Mouse (Mus musculus) kidney, adult 2 months (tissue): ENCODE results near the gene Dr1.

ENCODE experiments used
- CTCF ChIP-seq: fragments of 200-500 bp; conservative IDR thresholded peaks from 2 replicates; pipeline ENCODE4 v1.5.1; 2011; ENCODE audit warnings: low read depth, mild to moderate bottlenecking, control low read depth, low read length, moderate library complexity, mixed read lengths; ENCODE audit not compliant: insufficient read depth, insufficient read length
- POLR2A ChIP-seq: fragments of 200-500 bp; IDR thresholded peaks from one replicate; pipeline ENCODE4 v1.6.1; 2011; ENCODE audit warnings: low read depth, low read length, control low read depth

DNA sequence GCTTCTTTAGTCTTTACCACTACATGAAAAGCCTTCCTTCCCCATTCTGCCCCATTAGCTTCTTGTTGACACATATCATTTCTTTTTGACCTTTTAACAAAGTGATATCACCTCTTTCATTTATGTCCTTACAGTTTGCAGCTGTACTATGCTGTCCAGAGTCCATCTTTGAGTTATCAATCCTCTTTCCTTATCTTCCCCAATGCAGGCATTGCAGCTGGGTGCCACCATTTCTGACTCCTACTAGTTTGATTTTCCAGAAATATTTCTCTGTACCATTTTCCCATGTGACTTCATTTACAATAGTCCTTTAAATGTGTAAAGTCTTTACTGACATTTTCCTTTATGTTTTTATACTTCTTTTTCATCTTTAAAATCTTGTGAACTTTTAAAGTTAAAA lies 1.7 kb upstream of the Dr1 start:
- TF ChIP-seq POLR2A (no peak), CTCF (no peak)
